Mouse (Mus musculus) ES-E14 (cell line): ENCODE measurements around the gene Kif22. TPM values are rescaled to one million over a fixed set of nuclear protein-coding genes. Genes with fewer than 3 reads are reported as not detected.
A peak's percentile ranks its signal among the peaks of the same experiment; 100 is the strongest.

Experiments
- DNase-seq: peaks from one replicate; pipeline ENCODE4 v3.0.0-alpha.2; 2013; ENCODE audit warnings: low read depth, low spot score
- H3K27ac ChIP-seq: 2 replicates; pipeline ENCODE4 v1.5.1; 2012; ENCODE audit warnings: low read depth, mild to moderate bottlenecking, low read length, moderate library complexity, mixed read lengths; ENCODE audit not compliant: poor library complexity, insufficient read depth, severe bottlenecking
- H3K36me3 ChIP-seq: 2 replicates; pipeline ENCODE4 v1.6.1; 2012; ENCODE audit warnings: mild to moderate bottlenecking, low read length, moderate library complexity, mixed read lengths; ENCODE audit not compliant: control insufficient read depth, poor library complexity, insufficient read depth, severe bottlenecking
- H3K4me1 ChIP-seq, 2 experiments: fragments of 150-350 bp in 1 of 2; sonication (generic) in 1 of 2; 2 replicates each; pipeline ENCODE4 v1.6.1; 2012; ENCODE audit warnings: low read length in 2 of 2, mild to moderate bottlenecking in 1 of 2, mixed read lengths in 1 of 2; ENCODE audit not compliant: control insufficient read depth in 2 of 2, insufficient read depth in 2 of 2, poor library complexity in 1 of 2
- H3K4me3 ChIP-seq, 2 experiments: fragments of 150-350 bp in 1 of 2; sonication (generic) in 1 of 2; 2 replicates each; pipeline ENCODE4 v1.5.1; 2012; ENCODE audit warnings: low read length in 2 of 2, low read depth in 1 of 2, mild to moderate bottlenecking in 1 of 2, mixed read lengths in 1 of 2; ENCODE audit not compliant: insufficient read depth in 1 of 2, poor library complexity in 1 of 2, severe bottlenecking in 1 of 2
- H3K9ac ChIP-seq: 2 replicates; pipeline ENCODE4 v1.6.1; 2012; ENCODE audit warnings: low read depth, mild to moderate bottlenecking, low read length, mixed read lengths; ENCODE audit not compliant: poor library complexity, insufficient read depth, severe bottlenecking
- H3K9me3 ChIP-seq: fragments of 150-350 bp; sonication (generic); 2 replicates; pipeline ENCODE4 v1.6.1; 2012; ENCODE audit warnings: low read depth, mild to moderate bottlenecking, low read length; ENCODE audit not compliant: control insufficient read depth, insufficient read depth
- CHD2 ChIP-seq: IDR thresholded peaks from 2 replicates; pipeline ENCODE4 v1.6.1; 2014; ENCODE audit warnings: mild to moderate bottlenecking, low read depth, low read length, inconsistent platforms
- HCFC1 ChIP-seq: IDR thresholded peaks from 2 replicates; pipeline ENCODE4 v1.6.1; 2012; ENCODE audit warnings: low read length, inconsistent platforms, borderline replicate concordance; ENCODE audit not compliant: insufficient read depth
- MAFK ChIP-seq: IDR thresholded peaks from 2 replicates; pipeline ENCODE4 v1.6.1; 2014; ENCODE audit warnings: mild to moderate bottlenecking, low read depth, low read length, inconsistent platforms; ENCODE audit not compliant: insufficient read depth
- ZC3H11A ChIP-seq: IDR thresholded peaks from 2 replicates; pipeline ENCODE4 v1.6.1; 2012; ENCODE audit warnings: low read depth, mild to moderate bottlenecking, inconsistent platforms, low read length, borderline replicate concordance
- ZNF384 ChIP-seq: IDR thresholded peaks from 2 replicates; pipeline ENCODE4 v1.6.1; 2012; ENCODE audit warnings: low read depth, low read length, inconsistent platforms
- in situ Hi-C, 2 experiments: fragments of 600-800 bp; cut with MboI; formaldehyde crosslinking; loops; one replicate each; pipeline ENCODE4 v1.15.1; 2025; ENCODE audit warnings: low sequenced_read_pairs in 2 of 2, inconsistent platforms in 1 of 2; ENCODE audit not compliant: unreplicated experiment in 2 of 2
- total RNA-seq: library from RNA; depleted of rRNA; stranded (reverse); fragments of 300-350 nt; gene quantifications from 2 replicates; pipeline ENCODE4 v1.2.3, GENCODE M21; 2012

The Kif22 gene
- total RNA-seq, 1 experiment = 97.4 TPM

GRCm38 (mm10) chr7:127019306-127019960 lies 22.8 kb downstream of the Kif22 start:
- no peak for DNase-seq
- in situ Hi-C loops = no loop called here
- Histone ChIP-seq H3K4me3 (no peak overlapping the region), H3K9me3 (no peaks in the 10 kb centered on the region), H3K36me3 (peaks cover 33% of the 10 kb centered on the region), H3K9ac (no peak overlapping the region; the same call in 1 of the 2 replicates), H3K4me1 (peaks cover 5 to 16% of the 10 kb centered on the region in 2 experiments; a peak in 2 of 4 replicates), H3K27ac (no peak overlapping the region)
- no peak for TF ChIP-seq CHD2
- TF ChIP-seq ZNF384 = no peak
- TF ChIP-seq ZC3H11A = no peak
- TF ChIP-seq MAFK = no peak

GRCm38 (mm10) chr7:127018416-127019305 lies 23.6 kb downstream of the Kif22 start:
- peaks cover 4 to 16% of the 10 kb centered on the region in 2 experiments; a peak in 2 of 4 replicates for H3K4me1 ChIP-seq
- no peaks in the 10 kb centered on the region for H3K9me3 ChIP-seq
- in situ Hi-C loops = no loop called here
- H3K27ac ChIP-seq = no peak overlapping the region
- TF ChIP-seq HCFC1 = no peak
- no peak for TF ChIP-seq MAFK
- no peak for TF ChIP-seq ZNF384
- TF ChIP-seq ZC3H11A = no peak
- TF ChIP-seq CHD2 = no peak
- H3K36me3 ChIP-seq = peaks cover 25% of the 10 kb centered on the region
- no peak overlapping the region for H3K4me3 ChIP-seq
- no peak overlapping the region for H3K9ac ChIP-seq
- DNase-seq = no peak

- no peak overlapping the region for H3K4me3 ChIP-seq
- no peak for TF ChIP-seq MAFK
- no peak for TF ChIP-seq ZNF384
- TF ChIP-seq CHD2 = no peak
- TF ChIP-seq HCFC1 = no peak
- no peak for TF ChIP-seq ZC3H11A
- peaks cover 4 to 11% of the 10 kb centered on the region in 2 experiments; a peak in 3 of 4 replicates for H3K4me1 ChIP-seq
- in situ Hi-C loops = no loop called here
- H3K36me3 ChIP-seq = peaks cover 21% of the 10 kb centered on the region
- H3K9ac ChIP-seq = 0 out of 2 replicates have a peak overlapping the region, but pooled peaks have one; percentile 14
- H3K9me3 ChIP-seq = no peaks in the 10 kb centered on the region
- no peak for DNase-seq
- H3K27ac ChIP-seq = no peak overlapping the region
Measured at GRCm38 (mm10) chr7:127017950-127018345, 24.3 kb downstream of the Kif22 start.

- in situ Hi-C loops = no loop called here
- Histone ChIP-seq H3K4me3 (peak within 1 kb of the TSS; percentile 73 to 91), H3K9ac (peak within 1 kb of the TSS; percentile 95), H3K9me3 (no peaks in the 10 kb centered on the region), H3K36me3 (peaks cover 14% of the 10 kb centered on the region), H3K27ac (peak within 1 kb of the TSS; percentile 84), H3K4me1 (peaks cover 4 to 9% of the 10 kb centered on the region in 2 experiments; a peak in 3 of 4 replicates)
- peak; percentile 100 for DNase-seq
- TF ChIP-seq HCFC1 = peak; percentile 93
- TF ChIP-seq MAFK = no peak; the same call in 1 of the 2 replicates
- no peak for TF ChIP-seq ZC3H11A
- peak; percentile 76 for TF ChIP-seq ZNF384
- TF ChIP-seq CHD2 = no peak
Measured at GRCm38 (mm10) chr7:127016971-127017949, 25.0 kb downstream of the Kif22 start, which contains the start of gene Pagr1a. TSS of gene Pagr1a (minus strand) at chr7:127017352.
